In genomic region chr3:96262979-96263550, GRCm38 (mm10) we compare ENCODE assay signal across 8 mouse cellular contexts. TPM values are rescaled to one million over a fixed set of nuclear protein-coding genes. Genes with fewer than 3 reads are reported as not detected.
DNase-seq lines count a peak whose midpoint lies in the region; ATAC-seq lines count a peak whose summit lies in the region.

Hist2h4 (minus strand) TSS chr3:96263311.

- peak within 1 kb of the TSS; percentile 83 for H3K9ac ChIP-seq in hindbrain, embryonic 16.5 days (ENCODE audit: low read depth, low read length)

- no peaks in the 10 kb centered on the region for H3K27me3 ChIP-seq in hindbrain, embryonic 16.5 days (replicated peaks; ENCODE audit: control insufficient read depth, insufficient read depth, low read length)

- peak; percentile 94 for DNase-seq in ZHBTc4 (ENCODE audit: low read depth, low spot score)
- peak; percentile 79 to 93 for DNase-seq in cerebellum, postnatal 4 days (ENCODE audit: low spot score in 2 of 2)
- DNase-seq in gastrocnemius, adult 18-20 months (ENCODE audit: low spot score), result peak; percentile 98
- DNase-seq in left cerebral cortex, adult 18-20 months (ENCODE audit: low spot score in 2 of 2), result peak; percentile 96 to 97
- DNase-seq in lung, postnatal 4 days, result peak; percentile 95 to 97
- peak; percentile 98 for DNase-seq in retina, postnatal 1 day
- peak; percentile 91 for DNase-seq in thymus, postnatal 4 days

- under 1% methylated on average over 40 of the region's 40 CpGs for WGBS in hindbrain, embryonic 16.5 days

- peaks cover 19% of the 10 kb centered on the region for H3K4me1 ChIP-seq in hindbrain, embryonic 16.5 days (ENCODE audit: control insufficient read depth, insufficient read depth, low read depth, low read length)

- H3K36me3 ChIP-seq in hindbrain, embryonic 16.5 days (ENCODE audit: control insufficient read depth, insufficient read depth, low read length), result no peaks in the 10 kb centered on the region

- H3K27ac ChIP-seq in hindbrain, embryonic 16.5 days (ENCODE audit: low read depth, low read length), result peak within 1 kb of the TSS; percentile 97

- peak; percentile 93 for ATAC-seq in hindbrain, embryonic 16.5 days

- no peaks in the 10 kb centered on the region for H3K9me3 ChIP-seq in hindbrain, embryonic 16.5 days (ENCODE audit: control insufficient read depth, low read length)

- H3K4me2 ChIP-seq in hindbrain, embryonic 16.5 days (ENCODE audit: low read length), result peak within 1 kb of the TSS; percentile 84

- peak within 1 kb of the TSS; percentile 65 for H3K4me3 ChIP-seq in hindbrain, embryonic 16.5 days (ENCODE audit: low read length)

RNA-seq across cellular contexts. Expression of gene Hist2h4, which starts in this region (rescaled TPM):
- total RNA-seq in gastrocnemius, adult 18-20 months (2021), result 1 to 10 TPM; 4.6 to 7.8 TPM
- polyA plus RNA-seq in hindbrain, embryonic 16.5 days (2015; fragmentation: Nextera tagmentation; extraction: Ambion mirVana), result 2.8 and 3.1 TPM in 2 replicates
- total RNA-seq in left cerebral cortex, adult 18-20 months (2021), result 10 to 100 TPM; 36.9 to 40.6 TPM

Comparison
In these comparisons a context has a peak if more than half of its experiments do, and no peak if none do; other contexts are left out.
1. Peak in every context shown above with its lines: DNase-seq, ATAC-seq, H3K4me3 ChIP-seq and H3K27ac ChIP-seq.
2. RNA of gene Hist2h4 (total RNA-seq): 36.9 to 40.6 TPM in left cerebral cortex, adult 18-20 months; 4.6 to 7.8 TPM in gastrocnemius, adult 18-20 months; every median in the first group is over 4 times any median in the second.